Mouse (Mus musculus) layer of hippocampus, adult 9-11 months (tissue): ENCODE measurements around the gene Asrgl1.
"Not testable (repeated sequence)": the region's sequence is repeated elsewhere in the genome, so short reads cannot be mapped to it uniquely, and the experiment has no call there.

Experiments
- DNase-seq: peaks from one replicate; pipeline ENCODE4 v3.0.0; 2022

The Asrgl1 gene

DNA sequence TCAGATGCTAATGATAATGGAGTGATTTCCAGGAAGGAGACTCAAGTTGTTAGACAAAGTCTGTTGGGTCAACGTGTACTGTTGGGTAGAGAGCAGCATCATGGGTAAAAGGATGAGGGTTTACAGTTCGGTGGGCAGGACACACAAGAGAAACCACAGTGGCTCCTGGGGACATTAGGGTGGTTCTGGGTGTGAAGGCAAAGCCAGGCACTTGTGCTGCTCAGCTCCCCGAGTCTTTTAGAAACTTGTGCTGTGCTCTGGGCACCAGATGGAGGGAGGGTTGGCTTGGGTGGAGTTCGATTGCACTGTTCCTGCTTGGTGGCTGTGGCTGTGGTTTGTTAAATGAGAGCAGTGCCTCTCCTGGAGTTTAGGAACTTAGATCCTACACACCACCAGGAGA is 31.4 kb downstream of the Asrgl1 start:
- no peak for DNase-seq

DNA sequence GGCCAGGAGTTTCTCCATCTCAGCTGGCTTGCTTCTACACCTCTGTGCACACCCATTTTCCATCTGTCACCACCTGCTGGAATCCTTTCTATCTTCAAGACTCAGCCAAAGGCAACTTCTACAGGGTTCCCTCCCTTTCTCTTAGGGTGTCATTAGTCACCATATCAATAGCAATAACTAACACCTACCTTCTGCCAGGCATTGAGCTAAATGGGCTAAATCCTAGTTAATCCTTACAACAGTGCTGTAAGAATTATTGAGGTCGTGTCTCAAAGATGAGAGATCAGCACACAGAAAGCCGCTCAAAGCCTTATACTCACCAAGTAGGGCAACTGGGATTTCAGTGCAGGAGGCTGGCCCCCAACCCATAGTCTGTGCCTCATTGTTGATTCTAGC is 34.4 kb downstream of the Asrgl1 start:
- DNase-seq = no peak

DNA sequence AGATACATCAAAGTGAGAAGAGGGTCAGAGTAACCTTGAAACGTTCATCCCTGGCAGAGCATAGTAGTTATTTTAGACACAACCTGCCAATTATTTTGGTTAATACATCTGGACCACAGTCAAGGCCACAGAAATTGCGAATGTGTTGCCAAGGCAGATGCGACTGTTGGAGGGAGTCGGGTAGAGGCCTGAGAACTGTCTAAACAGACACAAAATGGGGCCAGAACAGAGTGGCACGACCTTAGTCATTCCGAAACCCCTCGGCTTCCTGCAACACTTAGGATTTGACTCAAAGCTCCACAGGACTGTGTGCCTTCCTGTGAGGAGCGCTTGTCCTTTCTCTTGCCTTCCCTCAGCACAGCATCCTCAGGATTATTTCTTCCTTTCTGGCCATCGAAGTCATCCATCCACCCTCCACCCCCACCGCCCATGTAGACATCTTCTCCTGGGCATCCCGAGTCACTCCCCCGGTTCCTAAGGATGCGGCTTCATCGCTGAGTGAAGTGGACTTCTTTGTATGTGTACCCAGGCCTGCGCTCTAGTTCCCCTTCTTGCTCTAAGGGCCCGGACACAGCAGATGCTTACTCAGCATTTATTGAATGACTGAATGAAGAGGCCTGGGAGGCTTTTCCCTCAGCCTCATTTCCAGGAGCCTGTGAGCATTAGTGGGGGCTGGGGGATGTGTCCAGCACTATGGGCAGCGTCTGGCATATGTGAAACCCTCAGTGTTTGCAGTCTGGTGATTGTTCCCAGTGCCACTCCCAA is 35.0 kb downstream of the Asrgl1 start:
- DNase-seq = no peak

- no peak for DNase-seq
Observed at GRCm38 (mm10) chr19:9099751-9100150, 35.7 kb downstream of the Asrgl1 start.

DNA sequence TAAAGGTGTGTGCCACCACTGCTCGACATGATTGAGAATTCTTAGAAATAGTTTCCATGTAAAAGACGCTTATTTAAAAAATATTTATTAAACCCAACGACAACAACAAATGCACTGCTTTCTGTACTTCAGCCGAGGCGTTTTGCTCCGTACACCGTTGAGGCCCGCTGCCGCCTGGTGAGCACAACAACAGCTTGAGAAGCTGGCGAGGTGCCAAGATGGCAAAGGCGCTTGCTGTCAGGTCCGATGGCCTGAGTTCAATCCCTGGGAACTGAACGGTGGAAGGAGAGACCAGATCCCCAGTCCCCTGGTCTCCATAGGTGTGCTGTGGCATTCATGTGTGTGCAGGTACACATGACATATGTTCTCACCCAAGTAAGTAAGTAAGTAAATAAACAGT is 38.0 kb downstream of the Asrgl1 start:
- DNase-seq = no peak

DNA sequence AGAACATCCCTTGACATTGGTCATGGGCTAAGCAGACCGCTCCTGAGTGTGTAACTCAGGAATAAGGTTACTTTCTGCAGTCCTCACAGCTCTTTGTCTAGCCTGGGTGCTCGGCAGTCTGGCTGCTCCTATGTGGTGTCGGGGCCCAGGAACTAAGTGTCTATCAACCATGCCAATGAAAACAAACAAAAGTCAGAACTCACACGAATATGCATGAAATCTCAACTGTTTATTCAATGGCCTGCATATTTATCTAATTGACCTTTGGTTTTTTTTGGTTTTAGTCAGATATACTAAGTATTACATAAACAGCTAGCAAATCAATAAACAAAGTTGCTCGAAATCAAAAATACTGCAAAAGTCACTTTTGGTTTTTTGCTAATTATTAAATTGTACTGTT is 40.3 kb downstream of the Asrgl1 start:
- DNase-seq = no peak

- no peak for DNase-seq
Observed at GRCm38 (mm10) chr19:9090709-9091108, 44.7 kb downstream of the Asrgl1 start.

DNA sequence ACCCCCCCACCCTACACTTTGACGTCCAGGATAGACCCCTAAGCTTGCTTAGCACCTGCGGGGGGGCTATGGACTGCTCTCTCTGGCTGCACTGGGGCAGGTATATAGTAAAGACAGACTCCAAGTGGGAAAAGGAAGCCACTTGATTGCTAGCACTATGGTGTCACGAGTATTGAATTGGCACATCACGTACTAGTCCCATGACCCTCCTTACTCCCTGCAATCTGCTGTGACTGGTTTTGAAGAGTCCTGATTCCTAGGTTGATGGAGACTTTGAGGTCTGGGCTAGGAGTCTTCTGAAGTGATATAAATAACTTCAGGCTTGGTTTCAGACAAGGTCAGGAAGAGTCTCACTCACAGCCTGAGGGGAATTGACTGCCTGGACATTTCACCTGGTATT is 45.2 kb downstream of the Asrgl1 start:
- DNase-seq = no peak

DNA sequence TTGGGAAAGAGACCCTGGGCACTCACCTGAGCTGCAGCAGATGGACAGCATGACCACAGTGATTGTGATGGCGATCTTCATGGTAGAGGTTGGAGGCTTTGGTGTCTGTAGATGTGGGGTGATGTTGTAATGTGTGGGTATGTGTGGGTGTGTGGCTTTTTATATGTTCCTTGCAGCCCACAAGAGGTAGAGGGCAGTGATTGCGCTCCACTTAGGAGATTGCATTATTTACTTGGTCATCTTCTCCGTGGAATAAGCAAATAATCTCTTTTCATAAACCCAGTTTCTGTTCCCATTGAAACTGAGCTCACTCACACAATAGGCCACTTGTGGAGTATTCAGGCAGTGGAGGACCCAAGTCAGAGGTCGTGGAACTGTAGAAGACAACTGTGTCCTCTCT is 47.6 kb downstream of the Asrgl1 start, which contains the start of gene Scgb1a1:
Gene Scgb1a1 (minus strand): TSS at position 138 of the 400 bp plus-strand sequence.
- DNase-seq = no peak

DNA sequence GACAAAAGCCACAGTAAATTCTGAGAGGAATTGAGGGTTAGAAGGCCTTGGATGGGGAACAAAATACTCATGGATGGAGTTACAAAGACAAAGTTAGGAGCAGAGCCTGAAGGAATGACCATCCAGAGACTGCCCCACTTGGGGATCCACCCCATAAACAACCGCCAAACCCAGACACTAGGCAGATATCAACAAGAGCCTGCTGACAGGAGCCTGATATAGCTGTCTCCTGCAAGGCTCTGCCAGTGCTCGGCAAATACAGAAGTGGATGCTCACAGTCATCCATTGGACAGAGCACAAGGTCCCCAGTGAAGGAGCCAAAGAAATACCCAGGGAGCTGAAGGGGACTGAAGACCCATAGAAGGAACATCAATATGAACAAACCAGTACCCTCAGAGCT is 51.5 kb downstream of the Asrgl1 start:
- not testable (repeated sequence) for DNase-seq

DNA sequence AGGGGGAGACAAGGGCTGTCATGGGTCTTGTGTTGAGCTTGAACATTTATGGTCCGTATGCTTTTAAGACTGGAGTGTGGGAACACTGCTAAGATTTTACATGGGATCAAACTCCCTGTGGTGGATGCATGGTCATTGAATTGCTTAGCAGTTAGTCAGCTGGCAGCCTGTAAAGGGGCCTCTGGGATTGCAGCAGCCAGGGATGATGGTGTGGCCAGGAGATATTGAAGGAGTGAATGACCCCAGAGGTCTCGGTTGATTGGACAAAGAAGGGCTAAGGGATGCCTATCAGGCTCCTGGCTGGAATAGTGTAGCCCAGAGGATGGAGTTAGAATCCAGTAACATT is 52.5 kb downstream of the Asrgl1 start:
- DNase-seq = no peak

- peak; percentile 61 for DNase-seq
Observed at GRCm38 (mm10) chr19:9082191-9083009, 53.0 kb downstream of the Asrgl1 start.

DNA sequence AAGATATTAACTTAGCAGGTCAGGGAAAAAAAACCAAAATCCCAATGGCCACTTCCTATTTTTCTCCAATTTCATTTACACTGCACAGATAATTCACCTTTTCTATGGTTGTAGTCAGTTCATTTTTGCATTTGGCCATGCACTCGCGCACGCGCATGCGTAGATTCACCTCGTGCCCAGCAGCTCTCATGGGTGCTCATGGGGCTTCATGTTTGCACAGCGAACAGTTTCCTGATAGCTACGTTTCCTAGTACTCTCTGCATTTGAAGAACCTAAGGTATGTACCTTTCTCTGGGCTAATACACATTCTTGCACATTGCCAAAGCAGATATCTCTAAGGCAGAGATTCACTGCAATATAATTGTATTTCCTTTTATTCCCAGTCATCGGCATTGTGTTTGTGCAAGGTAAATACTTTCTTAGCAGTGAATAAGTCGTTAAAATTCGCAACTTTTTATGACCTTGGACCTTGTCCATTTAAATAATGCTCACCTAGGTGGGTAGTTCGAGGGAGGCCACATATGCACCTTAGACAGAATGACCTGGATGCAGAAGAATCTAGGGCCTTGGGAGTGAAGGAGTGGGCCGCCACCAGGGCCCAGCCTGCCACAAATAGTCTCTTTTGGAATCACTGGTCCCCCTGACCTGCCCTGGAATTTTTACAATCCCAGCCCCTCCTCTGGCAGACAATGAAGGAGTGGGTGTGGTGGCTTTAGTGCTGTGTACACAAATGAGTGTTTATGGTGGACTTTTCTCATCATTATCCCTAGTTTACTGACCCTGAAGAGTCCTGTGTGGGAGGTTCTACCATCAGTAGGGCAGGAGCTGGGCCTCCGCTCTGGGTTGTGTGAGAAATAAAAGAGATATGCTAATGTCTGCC is 53.9 kb downstream of the Asrgl1 start:
- no peak for DNase-seq

DNA sequence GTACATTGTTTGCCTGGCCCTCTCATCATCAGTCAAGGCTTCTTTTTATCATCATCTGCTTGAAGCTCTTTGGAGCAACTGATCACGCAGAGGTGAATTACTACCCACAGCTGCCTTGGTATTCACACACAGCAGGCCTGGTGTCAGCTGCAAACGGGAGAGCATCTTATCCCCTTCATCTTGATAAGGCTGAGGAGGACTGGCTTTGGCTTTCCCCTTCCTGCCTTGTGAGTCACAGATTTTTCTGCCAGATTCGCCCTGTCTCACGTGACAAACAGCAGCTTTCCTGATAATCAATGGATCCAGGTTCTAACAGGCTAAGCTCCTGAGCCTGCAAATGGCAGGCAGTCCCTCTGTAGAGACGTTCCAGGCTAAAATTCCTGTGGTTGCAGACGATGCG is 55.5 kb downstream of the Asrgl1 start:
- DNase-seq = no peak

GRCm38 (mm10) chr19:9076982-9077660 is 58.3 kb downstream of the Asrgl1 start:
- DNase-seq = no peak

DNA sequence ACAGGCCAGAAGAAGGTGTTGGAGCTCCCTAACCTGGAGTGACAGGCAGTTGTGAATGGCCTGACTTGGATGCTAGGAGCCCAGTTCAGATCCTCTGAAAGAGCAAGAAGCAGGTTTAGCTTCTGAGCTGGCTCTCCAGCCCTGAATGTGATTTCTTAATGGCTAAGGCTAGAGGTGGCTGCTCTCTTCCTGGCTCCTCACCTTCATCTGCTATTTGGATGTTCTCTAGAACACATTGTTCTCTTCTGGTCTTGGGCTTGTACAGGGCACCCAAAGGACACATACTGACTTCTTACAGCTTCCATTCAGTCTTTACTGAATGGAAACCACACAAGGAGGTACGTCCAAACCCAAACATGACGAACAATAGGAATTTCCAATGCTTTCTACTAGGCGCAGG is 59.4 kb downstream of the Asrgl1 start:
- DNase-seq = no peak

DNA sequence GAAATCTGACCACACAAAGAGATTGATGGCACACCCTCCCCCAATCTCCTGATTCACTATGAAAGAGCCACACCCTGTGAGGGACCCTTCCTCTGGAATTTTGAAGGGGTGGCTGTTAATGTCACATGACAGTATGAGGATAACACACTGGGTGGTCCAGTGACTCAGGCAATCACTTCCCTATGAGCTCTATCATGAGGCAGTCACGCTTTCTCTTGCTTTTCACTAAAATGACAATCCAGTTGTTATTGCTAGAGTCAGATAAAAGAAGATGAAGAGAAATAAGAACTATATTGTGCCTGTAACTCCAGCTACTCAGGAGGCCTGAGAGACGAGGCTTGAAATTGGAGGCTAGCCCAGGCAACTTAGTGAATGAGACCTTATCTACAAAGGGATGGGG is 59.9 kb downstream of the Asrgl1 start:
- DNase-seq = no peak

- DNase-seq = no peak
Observed at GRCm38 (mm10) chr19:9074424-9074823, 61.0 kb downstream of the Asrgl1 start.

DNA sequence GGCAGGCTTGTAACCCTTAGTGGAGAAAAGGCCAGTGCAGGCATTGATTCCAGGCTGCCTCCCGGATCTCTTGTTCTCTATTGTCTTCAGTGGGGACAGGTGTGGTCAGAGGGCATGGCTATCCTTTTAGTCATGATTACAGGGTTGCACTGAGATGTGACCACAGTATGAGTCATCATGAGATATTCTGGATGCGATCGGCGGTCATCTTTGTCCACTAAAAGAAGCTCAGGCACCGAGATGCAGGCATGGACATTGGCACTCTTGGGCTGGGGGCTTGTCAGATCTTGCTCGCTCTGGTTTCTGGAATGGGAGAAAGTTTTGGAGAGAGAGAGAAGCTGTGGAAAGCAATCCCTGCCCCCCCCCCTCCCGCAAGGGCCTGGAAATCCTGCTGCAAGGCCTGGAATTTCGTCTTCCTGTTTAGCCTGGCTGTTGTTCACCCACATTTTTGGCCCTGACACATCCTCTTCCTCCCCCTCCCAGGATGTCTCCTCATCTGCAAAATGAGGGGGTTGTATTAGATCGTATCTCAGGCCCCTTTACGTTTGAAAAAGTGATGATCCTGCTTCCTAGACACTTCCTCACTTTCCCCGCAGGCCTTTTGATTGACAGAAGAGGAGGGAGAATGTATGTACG is 61.5 kb downstream of the Asrgl1 start:
- DNase-seq = no peak

- DNase-seq = no peak
Observed at GRCm38 (mm10) chr19:9072157-9072530, 63.3 kb downstream of the Asrgl1 start.

- peak; percentile 76 for DNase-seq
Observed at GRCm38 (mm10) chr19:9071456-9072156, 63.8 kb downstream of the Asrgl1 start.

DNA sequence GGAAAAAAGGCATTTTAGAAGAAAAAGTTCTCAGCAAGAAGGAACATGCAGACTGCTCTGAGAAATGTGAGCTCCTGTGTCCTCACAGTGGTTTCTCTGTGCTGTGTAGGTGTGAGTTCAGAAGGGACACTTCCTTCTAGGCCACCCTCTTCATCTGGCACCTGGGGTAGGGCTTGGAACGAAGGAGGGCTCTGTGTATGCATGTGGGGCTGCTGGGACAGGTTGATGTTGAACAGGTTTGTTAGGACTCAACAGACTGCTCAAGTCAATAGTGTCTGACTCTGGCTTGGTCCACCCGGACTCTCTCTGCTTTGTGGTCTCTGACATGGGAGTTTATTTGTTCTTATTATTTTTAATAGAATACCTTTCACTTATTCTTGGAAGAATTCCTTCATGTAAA is 65.1 kb downstream of the Asrgl1 start:
- DNase-seq = no peak
